Mouse (Mus musculus): ENCODE data around the gene Rabepk. TPM values are rescaled to one million over a fixed set of nuclear protein-coding genes. Genes with fewer than 3 reads are reported as not detected.

Gene Rabepk
- polyA plus RNA-seq, 1 experiment from 2014 or later = 24.5 TPM

Other genes starting within 250 kb of the Rabepk start
- 112 and 123 TPM in 2 replicates for gene Gapvd1, start 44.7 kb downstream of the Rabepk start, polyA plus RNA-seq (2015; fragmentation: Nextera tagmentation; extraction: Ambion mirVana)
- 418 and 429 TPM in 2 replicates for gene Hspa5, start 27.9 kb downstream of the Rabepk start, polyA plus RNA-seq (2015; fragmentation: Nextera tagmentation; extraction: Ambion mirVana)
- 102 and 107 TPM in 2 replicates for gene Fbxw2, start 26.4 kb upstream of the Rabepk start, polyA plus RNA-seq (2015; fragmentation: Nextera tagmentation; extraction: Ambion mirVana)
- 0.17 TPM in 1 of 2 replicates, not detected in the other for gene Gm34653, start 33.1 kb upstream of the Rabepk start, polyA plus RNA-seq (2015; fragmentation: Nextera tagmentation; extraction: Ambion mirVana)
- 0.26 and 0.40 TPM in 2 replicates for gene Cutal, start 74.5 kb upstream of the Rabepk start, polyA plus RNA-seq (2015; fragmentation: Nextera tagmentation; extraction: Ambion mirVana)
- gene Psmd5, start 75.1 kb upstream of the Rabepk start, polyA plus RNA-seq (2015; fragmentation: Nextera tagmentation; extraction: Ambion mirVana) = 101 and 102 TPM in 2 replicates
- 1.5 and 2.1 TPM in 2 replicates for gene Phf19, start 114.1 kb upstream of the Rabepk start, polyA plus RNA-seq (2015; fragmentation: Nextera tagmentation; extraction: Ambion mirVana)
- 3.6 and 3.8 TPM in 2 replicates for gene Traf1, start 161.9 kb upstream of the Rabepk start, polyA plus RNA-seq (2015; fragmentation: Nextera tagmentation; extraction: Ambion mirVana)

Measured in midbrain, embryonic 15.5 days (tissue).